Mouse (Mus musculus): Measurements from ENCODE around the gene Dgkh. TPM values are rescaled to one million over a fixed set of nuclear protein-coding genes. Genes with fewer than 3 reads are reported as not detected.
"Not testable (repeated sequence)": the region's sequence is repeated elsewhere in the genome, so short reads cannot be mapped to it uniquely, and the experiment has no call there.

Gene Dgkh
- polyA plus RNA-seq, 1 experiment from 2014 or later: 1.9 TPM

GRCm38 (mm10) chr14:78724414-78725306 lies 7.9 kb downstream of the Dgkh start:
- ATAC-seq (ENCODE audit: low FRiP score, low TSS enrichment): peak; percentile 95
- Histone ChIP-seq H3K27me3 (ENCODE audit: insufficient read depth, low read length) (no peaks in the 10 kb centered on the region), H3K4me1 (ENCODE audit: insufficient read depth, low read length) (peaks cover 15% of the 10 kb centered on the region), H3K36me3 (ENCODE audit: insufficient read depth, low read length) (no peaks in the 10 kb centered on the region), H3K9ac (replicated peaks; ENCODE audit: low read length) (peak overlapping the region; percentile 75), H3K4me3 (ENCODE audit: low read length) (peak overlapping the region; percentile 68), H3K27ac (ENCODE audit: low read length) (peak overlapping the region; percentile 60), H3K4me2 (replicated peaks; ENCODE audit: low read depth, low read length) (peak overlapping the region; percentile 81), H3K9me3 (ENCODE audit: low read length) (no peaks in the 10 kb centered on the region)
- WGBS: 2% methylated on average over 52 of the region's 52 CpGs

- H3K36me3 ChIP-seq (ENCODE audit: insufficient read depth, low read length); H3K27ac ChIP-seq (ENCODE audit: low read length); H3K9me3 ChIP-seq (ENCODE audit: low read length); ATAC-seq (ENCODE audit: low FRiP score, low TSS enrichment); H3K27me3 ChIP-seq (ENCODE audit: insufficient read depth, low read length); H3K4me3 ChIP-seq (ENCODE audit: low read length); H3K9ac ChIP-seq (replicated peaks; ENCODE audit: low read length); H3K4me2 ChIP-seq (replicated peaks; ENCODE audit: low read depth, low read length): not testable (repeated sequence)
- peaks cover 15% of the 10 kb centered on the region for H3K4me1 ChIP-seq (ENCODE audit: insufficient read depth, low read length)
- 94% methylated on average over 4 of the region's 4 CpGs for WGBS
Observed at GRCm38 (mm10) chr14:78723655-78724054, 8.9 kb downstream of the Dgkh start.

- ATAC-seq (ENCODE audit: low FRiP score, low TSS enrichment): no peak
- Histone ChIP-seq H3K9me3 (ENCODE audit: low read length) (no peaks in the 10 kb centered on the region), H3K27ac (ENCODE audit: low read length) (no peak overlapping the region), H3K9ac (replicated peaks; ENCODE audit: low read length) (no peak overlapping the region), H3K36me3 (ENCODE audit: insufficient read depth, low read length) (peaks cover 2% of the 10 kb centered on the region; the same call in 1 of the 2 replicates), H3K4me1 (ENCODE audit: insufficient read depth, low read length) (peaks cover 15% of the 10 kb centered on the region), H3K27me3 (ENCODE audit: insufficient read depth, low read length) (no peaks in the 10 kb centered on the region), H3K4me2 (replicated peaks; ENCODE audit: low read depth, low read length) (no peak overlapping the region), H3K4me3 (ENCODE audit: low read length) (no peak overlapping the region)
- WGBS: 75% methylated on average over 5 of the region's 5 CpGs
Observed at GRCm38 (mm10) chr14:78722031-78722430, 10.5 kb downstream of the Dgkh start.

- no peak overlapping the region for H3K9ac ChIP-seq (replicated peaks; ENCODE audit: low read length)
- H3K4me1 ChIP-seq (ENCODE audit: insufficient read depth, low read length): peaks cover 9% of the 10 kb centered on the region
- no peak overlapping the region for H3K4me2 ChIP-seq (replicated peaks; ENCODE audit: low read depth, low read length)
- 93% methylated on average over 7 of the region's 7 CpGs for WGBS
- H3K27ac ChIP-seq (ENCODE audit: low read length): no peak overlapping the region
- peaks cover 2% of the 10 kb centered on the region; the same call in 1 of the 2 replicates for H3K36me3 ChIP-seq (ENCODE audit: insufficient read depth, low read length)
- no peak for ATAC-seq (ENCODE audit: low FRiP score, low TSS enrichment)
- H3K27me3 ChIP-seq (ENCODE audit: insufficient read depth, low read length): no peaks in the 10 kb centered on the region
- no peaks in the 10 kb centered on the region for H3K9me3 ChIP-seq (ENCODE audit: low read length)
- no peak overlapping the region for H3K4me3 ChIP-seq (ENCODE audit: low read length)
Observed at GRCm38 (mm10) chr14:78716035-78716434, 16.5 kb downstream of the Dgkh start.

GRCm38 (mm10) chr14:78712565-78713148 lies 19.9 kb downstream of the Dgkh start:
- Histone ChIP-seq H3K4me2 (replicated peaks; ENCODE audit: low read depth, low read length) (no peak overlapping the region), H3K36me3 (ENCODE audit: insufficient read depth, low read length) (peaks cover 2% of the 10 kb centered on the region; the same call in 1 of the 2 replicates), H3K27me3 (ENCODE audit: insufficient read depth, low read length) (no peaks in the 10 kb centered on the region), H3K9me3 (ENCODE audit: low read length) (no peaks in the 10 kb centered on the region), H3K4me1 (ENCODE audit: insufficient read depth, low read length) (peaks cover 9% of the 10 kb centered on the region), H3K27ac (ENCODE audit: low read length) (0 out of 2 replicates have a peak overlapping the region, but pooled peaks have one; percentile 4), H3K9ac (replicated peaks; ENCODE audit: low read length) (no peak overlapping the region), H3K4me3 (ENCODE audit: low read length) (no peak overlapping the region)
- 43% methylated on average over 20 of the region's 20 CpGs for WGBS
- ATAC-seq (ENCODE audit: low FRiP score, low TSS enrichment): peak; percentile 49; the same call in 1 of the 2 replicates

- WGBS: 41% methylated on average over 4 of the region's 4 CpGs
- H3K9me3 ChIP-seq (ENCODE audit: low read length): no peaks in the 10 kb centered on the region
- H3K4me1 ChIP-seq (ENCODE audit: insufficient read depth, low read length): peaks cover 10% of the 10 kb centered on the region
- no peak overlapping the region for H3K4me3 ChIP-seq (ENCODE audit: low read length)
- H3K27me3 ChIP-seq (ENCODE audit: insufficient read depth, low read length): no peaks in the 10 kb centered on the region
- no peaks in the 10 kb centered on the region for H3K36me3 ChIP-seq (ENCODE audit: insufficient read depth, low read length)
- H3K4me2 ChIP-seq (replicated peaks; ENCODE audit: low read depth, low read length): no peak overlapping the region
- no peak overlapping the region for H3K27ac ChIP-seq (ENCODE audit: low read length)
- no peak overlapping the region for H3K9ac ChIP-seq (replicated peaks; ENCODE audit: low read length)
- peak; percentile 69; the same call in 1 of the 2 replicates for ATAC-seq (ENCODE audit: low FRiP score, low TSS enrichment)
Observed at GRCm38 (mm10) chr14:78710647-78711046, 21.9 kb downstream of the Dgkh start.

- H3K4me3 ChIP-seq (ENCODE audit: low read length): no peak overlapping the region
- H3K9me3 ChIP-seq (ENCODE audit: low read length): no peaks in the 10 kb centered on the region
- no peaks in the 10 kb centered on the region for H3K36me3 ChIP-seq (ENCODE audit: insufficient read depth, low read length)
- H3K27me3 ChIP-seq (ENCODE audit: insufficient read depth, low read length): no peaks in the 10 kb centered on the region
- no peak overlapping the region for H3K4me2 ChIP-seq (replicated peaks; ENCODE audit: low read depth, low read length)
- peaks cover 6% of the 10 kb centered on the region; the same call in 1 of the 2 replicates for H3K4me1 ChIP-seq (ENCODE audit: insufficient read depth, low read length)
- H3K27ac ChIP-seq (ENCODE audit: low read length): no peak overlapping the region
- no peak for ATAC-seq (ENCODE audit: low FRiP score, low TSS enrichment)
- no peak overlapping the region for H3K9ac ChIP-seq (replicated peaks; ENCODE audit: low read length)
- 80% methylated on average over 3 of the region's 3 CpGs for WGBS
Observed at GRCm38 (mm10) chr14:78705616-78706015, 27.0 kb downstream of the Dgkh start.

GRCm38 (mm10) chr14:78703989-78704388 lies 28.6 kb downstream of the Dgkh start:
- Histone ChIP-seq H3K4me3 (ENCODE audit: low read length) (no peak overlapping the region), H3K9me3 (ENCODE audit: low read length) (no peaks in the 10 kb centered on the region), H3K27ac (ENCODE audit: low read length) (no peak overlapping the region), H3K4me2 (replicated peaks; ENCODE audit: low read depth, low read length) (no peak overlapping the region), H3K36me3 (ENCODE audit: insufficient read depth, low read length) (no peaks in the 10 kb centered on the region), H3K4me1 (ENCODE audit: insufficient read depth, low read length) (peaks cover 9% of the 10 kb centered on the region; the same call in 1 of the 2 replicates), H3K27me3 (ENCODE audit: insufficient read depth, low read length) (no peaks in the 10 kb centered on the region), H3K9ac (replicated peaks; ENCODE audit: low read length) (no peak overlapping the region)
- 82% methylated on average over 4 of the region's 4 CpGs for WGBS
- ATAC-seq (ENCODE audit: low FRiP score, low TSS enrichment): no peak

- Histone ChIP-seq H3K27me3 (ENCODE audit: insufficient read depth, low read length) (no peaks in the 10 kb centered on the region), H3K9me3 (ENCODE audit: low read length) (peaks cover 2% of the 10 kb centered on the region; the same call in 1 of the 2 replicates), H3K4me3 (ENCODE audit: low read length) (no peak overlapping the region), H3K4me1 (ENCODE audit: insufficient read depth, low read length) (peaks cover 9% of the 10 kb centered on the region; the same call in 1 of the 2 replicates), H3K4me2 (replicated peaks; ENCODE audit: low read depth, low read length) (no peak overlapping the region), H3K27ac (ENCODE audit: low read length) (no peak overlapping the region), H3K36me3 (ENCODE audit: insufficient read depth, low read length) (no peaks in the 10 kb centered on the region), H3K9ac (replicated peaks; ENCODE audit: low read length) (no peak overlapping the region)
- WGBS: 84% methylated on average over 6 of the region's 6 CpGs
- no peak for ATAC-seq (ENCODE audit: low FRiP score, low TSS enrichment)
Observed at GRCm38 (mm10) chr14:78703361-78703760, 29.2 kb downstream of the Dgkh start.
